Mouse (Mus musculus) stomach, embryonic 16.5 days (tissue): ENCODE results near the gene Olfr1094. TPM values are rescaled to one million over a fixed set of nuclear protein-coding genes. Genes with fewer than 3 reads are reported as not detected.

Experiments
- ATAC-seq: fragments of 200-750 bp; cut with Nextera tagmentation; 2 replicates; pipeline ENCODE4 v1.8.0; 2017; ENCODE audit warnings: moderate number of reproducible peaks, moderate TSS enrichment; ENCODE audit not compliant: insufficient read depth, low FRiP score
- H3K27ac ChIP-seq: fragments of 300-500 bp; sonication (generic); 2 replicates; pipeline ENCODE4 v1.5.1; 2014; ENCODE audit warnings: low read length
- H3K27me3 ChIP-seq: fragments of 300-500 bp; sonication (generic); 2 replicates; pipeline ENCODE4 v1.6.1; 2014; ENCODE audit warnings: low read length, control low read depth, mixed read lengths; ENCODE audit not compliant: control insufficient read depth, insufficient read depth
- H3K36me3 ChIP-seq: fragments of 300-500 bp; sonication (generic); 2 replicates; pipeline ENCODE4 v1.6.1; 2014; ENCODE audit warnings: low read length; ENCODE audit not compliant: control insufficient read depth, insufficient read depth
- H3K4me1 ChIP-seq: fragments of 300-500 bp; sonication (generic); 2 replicates; pipeline ENCODE4 v1.6.1; 2014; ENCODE audit warnings: low read length, control low read depth, mixed read lengths; ENCODE audit not compliant: control insufficient read depth, insufficient read depth
- H3K4me2 ChIP-seq: fragments of 300-500 bp; sonication (generic); 2 replicates; pipeline ENCODE4 v1.6.1; 2014; ENCODE audit warnings: low read depth, low read length, mixed read lengths
- H3K4me3 ChIP-seq: fragments of 300-500 bp; sonication (generic); replicated peaks from 2 replicates; pipeline ENCODE4 v1.5.1; 2014; ENCODE audit warnings: mild to moderate bottlenecking, low read length
- H3K9ac ChIP-seq: fragments of 300-500 bp; sonication (generic); 2 replicates; pipeline ENCODE4 v1.6.1; 2014; ENCODE audit warnings: low read length
- H3K9me3 ChIP-seq: fragments of 300-500 bp; sonication (generic); replicated peaks from 2 replicates; pipeline ENCODE4 v1.6.1; 2016; ENCODE audit warnings: low read length, control low read depth; ENCODE audit not compliant: control insufficient read depth
- WGBS: fragments of 180-500 bp; shearing (Covaris S2); extraction: QIAGEN DNeasy Blood & Tissue Kit; methylation state at CpG from one replicate; pipeline ENCODE4 v1.1.7; 2014; 5-methylcytosine and 5-hydroxymethylcytosine counted together
- polyA plus RNA-seq: library from polyadenylated mRNA; unstranded; fragments of >200 nt; fragmentation: Nextera tagmentation; extraction: Ambion mirVana; gene quantifications from 2 replicates; pipeline ENCODE4 v1.2.1, GENCODE M21; 2015

Gene Olfr1094
- not detected in 2 replicates for polyA plus RNA-seq

- no peak within 1 kb of the TSS for H3K4me3 ChIP-seq
- no peaks in the 10 kb centered on the region for H3K36me3 ChIP-seq
- no peak within 1 kb of the TSS for H3K4me2 ChIP-seq
- no peaks in the 10 kb centered on the region for H3K27me3 ChIP-seq
- no peaks in the 10 kb centered on the region for H3K9me3 ChIP-seq
- no peak within 1 kb of the TSS for H3K27ac ChIP-seq
- no peaks in the 10 kb centered on the region for H3K4me1 ChIP-seq
- ATAC-seq = no peak
- H3K9ac ChIP-seq = no peak within 1 kb of the TSS
Observed at GRCm38 (mm10) chr2:86824363-86824762, at the start of gene Olfr1094. Gene Olfr1094, plus strand, starts transcription at chr2:86824663.

GRCm38 (mm10) chr2:86782179-86782578 is 42.3 kb upstream of the Olfr1094 start, which contains the start of gene Olfr1093:
Gene Olfr1093, plus strand, starts transcription at chr2:86782479.
- Histone ChIP-seq H3K27ac (no peak within 1 kb of the TSS), H3K4me1 (no peaks in the 10 kb centered on the region), H3K4me2 (no peak within 1 kb of the TSS), H3K9ac (no peak within 1 kb of the TSS), H3K27me3 (no peaks in the 10 kb centered on the region), H3K4me3 (no peak within 1 kb of the TSS), H3K36me3 (no peaks in the 10 kb centered on the region), H3K9me3 (no peaks in the 10 kb centered on the region)
- 64% methylated on average over 2 of the region's 2 CpGs for WGBS
- no peak for ATAC-seq

- Histone ChIP-seq H3K27ac (no peak within 1 kb of the TSS), H3K9me3 (no peaks in the 10 kb centered on the region), H3K4me2 (no peak within 1 kb of the TSS), H3K9ac (no peak within 1 kb of the TSS), H3K27me3 (no peaks in the 10 kb centered on the region), H3K4me1 (no peaks in the 10 kb centered on the region), H3K4me3 (no peak within 1 kb of the TSS), H3K36me3 (no peaks in the 10 kb centered on the region)
- ATAC-seq = no peak
Observed at GRCm38 (mm10) chr2:86809918-86810317, 14.5 kb upstream of the Olfr1094 start, which contains the start of gene Olfr141. Gene Olfr141, minus strand, starts transcription at chr2:86810018.

GRCm38 (mm10) chr2:86851596-86851995 is 27.1 kb downstream of the Olfr1094 start, which contains the start of gene Olfr1095:
Gene Olfr1095, minus strand, starts transcription at chr2:86851696.
- Histone ChIP-seq H3K4me2 (no peak within 1 kb of the TSS), H3K36me3 (no peaks in the 10 kb centered on the region), H3K9ac (no peak within 1 kb of the TSS), H3K4me3 (no peak within 1 kb of the TSS), H3K27ac (no peak within 1 kb of the TSS), H3K4me1 (no peaks in the 10 kb centered on the region), H3K9me3 (no peaks in the 10 kb centered on the region), H3K27me3 (no peaks in the 10 kb centered on the region)
- WGBS = 84% methylated on average over 3 of the region's 3 CpGs
- no peak for ATAC-seq

GRCm38 (mm10) chr2:86874702-86875101 is 50.2 kb downstream of the Olfr1094 start, which contains the start of gene Gm13723:
Gene Gm13723, minus strand, starts transcription at chr2:86874802.
- Histone ChIP-seq H3K27ac (no peak within 1 kb of the TSS), H3K4me1 (no peaks in the 10 kb centered on the region), H3K9me3 (no peaks in the 10 kb centered on the region), H3K4me3 (no peak within 1 kb of the TSS), H3K36me3 (no peaks in the 10 kb centered on the region), H3K9ac (no peak within 1 kb of the TSS), H3K4me2 (no peak within 1 kb of the TSS), H3K27me3 (no peaks in the 10 kb centered on the region)
- no peak for ATAC-seq
- 45% methylated on average over 1 of the region's 1 CpGs for WGBS

Other genes starting within 250 kb of the Olfr1094 start
- gene Olfr1082, start 225.7 kb upstream of the Olfr1094 start, polyA plus RNA-seq = not detected in 2 replicates
- not detected in 2 replicates for gene Olfr1084, start 184.9 kb upstream of the Olfr1094 start, polyA plus RNA-seq
- gene Olfr1085, start 162.6 kb upstream of the Olfr1094 start, polyA plus RNA-seq = not detected in 2 replicates
- not detected in 2 replicates for gene Olfr1086, start 144.6 kb upstream of the Olfr1094 start, polyA plus RNA-seq
- gene Olfr1087, start 126.3 kb upstream of the Olfr1094 start, polyA plus RNA-seq = not detected in 2 replicates
- gene Olfr1089, start 91.0 kb upstream of the Olfr1094 start, polyA plus RNA-seq = not detected in 2 replicates
- gene Olfr1090, start 65.7 kb upstream of the Olfr1094 start, polyA plus RNA-seq = not detected in 2 replicates
- gene Olfr1093, start 42.2 kb upstream of the Olfr1094 start, polyA plus RNA-seq = not detected in 2 replicates
- gene Olfr141, start 14.6 kb upstream of the Olfr1094 start, polyA plus RNA-seq = not detected in 2 replicates
- gene Olfr1095, start 27.0 kb downstream of the Olfr1094 start, polyA plus RNA-seq = not detected in 2 replicates
- gene Gm13723, start 50.1 kb downstream of the Olfr1094 start, polyA plus RNA-seq = not detected in 2 replicates
- not detected in 2 replicates for gene Olfr1097, start 67.6 kb downstream of the Olfr1094 start, polyA plus RNA-seq
- not detected in 2 replicates for gene Olfr1098, start 99.9 kb downstream of the Olfr1094 start, polyA plus RNA-seq
- not detected in 2 replicates for gene Olfr1099, start 136.0 kb downstream of the Olfr1094 start, polyA plus RNA-seq
- not detected in 2 replicates for gene Olfr1100, start 155.3 kb downstream of the Olfr1094 start, polyA plus RNA-seq
- gene Olfr1101, start 166.6 kb downstream of the Olfr1094 start, polyA plus RNA-seq = not detected in 2 replicates
- gene Olfr1102, start 173.7 kb downstream of the Olfr1094 start, polyA plus RNA-seq = not detected in 2 replicates
- gene Olfr1104, start 202.4 kb downstream of the Olfr1094 start, polyA plus RNA-seq = not detected in 2 replicates
- not detected in 2 replicates for gene Olfr1105, start 211.9 kb downstream of the Olfr1094 start, polyA plus RNA-seq
- gene Olfr1106, start 227.6 kb downstream of the Olfr1094 start, polyA plus RNA-seq = not detected in 2 replicates